Comparison of ENCODE assay signal across 8 mouse cellular contexts in the genomic region with DNA sequence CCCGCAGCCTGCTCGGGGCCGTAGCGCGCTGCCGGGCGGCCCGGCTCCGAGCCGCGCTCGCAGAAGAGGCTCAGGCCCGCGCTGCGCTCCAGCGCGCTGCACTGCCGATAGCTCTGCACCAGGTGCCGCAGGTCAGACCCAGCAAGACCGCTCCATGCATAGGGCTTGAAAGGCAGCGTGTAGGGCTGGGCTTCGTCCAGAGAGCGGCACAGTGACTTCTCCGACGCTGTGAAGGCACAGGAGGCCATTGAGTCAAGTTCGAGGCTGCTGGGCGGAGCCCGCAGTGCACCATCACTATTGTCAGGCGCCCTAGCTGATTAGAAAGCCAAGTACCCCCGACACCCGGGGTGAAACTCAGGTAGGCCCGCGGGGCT. TPM values are rescaled to one million over a fixed set of nuclear protein-coding genes. Genes with fewer than 3 reads are reported as not detected.
DNase-seq lines count a peak whose midpoint lies in the region; ATAC-seq lines count a peak whose summit lies in the region.

No protein-coding gene starts in this region.

- H3K9ac ChIP-seq in limb, embryonic 13.5 days: peak overlapping the region; percentile 43

- H3K27ac ChIP-seq in limb, embryonic 13.5 days: no peak overlapping the region

- under 1% methylated on average over 30 of the region's 33 CpGs for WGBS in limb, embryonic 13.5 days

- H3K9me3 ChIP-seq in limb, embryonic 13.5 days: no peaks in the 10 kb centered on the region

- H3K36me3 ChIP-seq in limb, embryonic 13.5 days: no peaks in the 10 kb centered on the region

- peak overlapping the region; percentile 46 for H3K4me3 ChIP-seq in limb, embryonic 13.5 days

- H3K4me2 ChIP-seq in limb, embryonic 13.5 days (replicated peaks): peak overlapping the region; percentile 72

- peaks cover 49% of the 10 kb centered on the region for H3K4me1 ChIP-seq in limb, embryonic 13.5 days

- DNase-seq in cerebellum, postnatal 14 days: peak; percentile 23 to 31
- DNase-seq in cerebellum, adult 11 months: no peak
- DNase-seq in urinary bladder, postnatal 25 days (ENCODE audit: low spot score): peak; percentile 6
- no peak for DNase-seq in urinary bladder, postnatal 4 days (ENCODE audit: low spot score in 2 of 2)
- DNase-seq in yolk sac, embryonic 10.5 days (ENCODE audit: low spot score): peak; percentile 19
- no peak for DNase-seq in right cerebral cortex, postnatal 10 days (ENCODE audit: low spot score in 2 of 2)
- DNase-seq in layer of hippocampus, postnatal 36 days: no peak

- peaks cover 97% of the 10 kb centered on the region for H3K27me3 ChIP-seq in limb, embryonic 13.5 days

- peak; percentile 24; the same call in 1 of the 2 replicates for ATAC-seq in limb, embryonic 13.5 days (ENCODE audit: low FRiP score, low read depth)

RNA-seq across cellular contexts. Expression of a gene that starts 4.2 kb away (rescaled TPM):
- polyA plus RNA-seq in limb, embryonic 13.5 days (2015; fragmentation: Nextera tagmentation; extraction: Ambion mirVana): 0.08 and 0.09 TPM in 2 replicates
- not detected for total RNA-seq in layer of hippocampus, postnatal 36 days (2021)

Comparison
In these comparisons a context has a peak if more than half of its experiments do, and no peak if none do; other contexts are left out.
1. DNase-seq: peak in cerebellum, postnatal 14 days (2 of 2), urinary bladder, postnatal 25 days (single experiment) and yolk sac, embryonic 10.5 days (single experiment); none in cerebellum, adult 11 months (single experiment), urinary bladder, postnatal 4 days (0 of 2), right cerebral cortex, postnatal 10 days (0 of 2) and layer of hippocampus, postnatal 36 days (0 of 2).